Mouse (Mus musculus) heart, postnatal 14 days (tissue): ENCODE data around the gene Gm42715. TPM values are rescaled to one million over a fixed set of nuclear protein-coding genes. Genes with fewer than 3 reads are reported as not detected.
"Not testable (repeated sequence)": the region's sequence is repeated elsewhere in the genome, so short reads cannot be mapped to it uniquely, and the experiment has no call there.

ENCODE experiments used
- DNase-seq, 2 experiments: peaks; one replicate each; pipeline ENCODE4 v3.0.0; 2021 to 2022
- intact Hi-C: fragments of 180-260 bp; cut with DNase I; formaldehyde crosslinking; loops from one replicate; pipeline ENCODE4 v1.15.1; 2025
- total RNA-seq, 2 experiments: library from RNA; stranded (reverse); gene quantifications; 2 replicates each; pipeline ENCODE4 v1.2.3; 2021

Gene Gm42715
- total RNA-seq, 2 experiments from 2014 or later = 13.5 to 13.9 TPM

GRCm38 (mm10) chr7:127489982-127490381 is 29.4 kb upstream of the Gm42715 start:
- no peak for DNase-seq
- intact Hi-C loops = no loop called here

DNA sequence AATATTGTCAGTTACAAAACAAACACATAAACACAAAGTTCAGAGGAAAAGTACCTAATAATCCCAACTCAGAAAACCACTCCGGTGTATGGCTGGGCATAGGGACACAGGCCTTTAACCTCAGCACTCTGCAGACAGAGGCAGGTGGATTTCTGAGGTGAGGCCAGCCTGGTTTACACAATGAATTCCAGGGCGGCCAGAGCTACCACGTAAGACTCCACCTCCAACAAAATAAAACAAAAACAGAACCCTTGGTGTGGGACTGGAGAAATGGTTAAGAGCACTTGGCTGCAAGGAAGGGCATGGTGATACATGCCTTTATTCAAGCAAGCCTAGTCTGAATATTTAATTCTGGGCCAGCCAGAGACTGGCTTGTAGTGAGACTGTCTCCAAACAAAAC is 27.5 kb upstream of the Gm42715 start:
- DNase-seq = no peak
- intact Hi-C loops = no loop called here

- no peak for DNase-seq
- intact Hi-C loops = no loop called here
Measured at GRCm38 (mm10) chr7:127494648-127495047, 24.7 kb upstream of the Gm42715 start.

DNA sequence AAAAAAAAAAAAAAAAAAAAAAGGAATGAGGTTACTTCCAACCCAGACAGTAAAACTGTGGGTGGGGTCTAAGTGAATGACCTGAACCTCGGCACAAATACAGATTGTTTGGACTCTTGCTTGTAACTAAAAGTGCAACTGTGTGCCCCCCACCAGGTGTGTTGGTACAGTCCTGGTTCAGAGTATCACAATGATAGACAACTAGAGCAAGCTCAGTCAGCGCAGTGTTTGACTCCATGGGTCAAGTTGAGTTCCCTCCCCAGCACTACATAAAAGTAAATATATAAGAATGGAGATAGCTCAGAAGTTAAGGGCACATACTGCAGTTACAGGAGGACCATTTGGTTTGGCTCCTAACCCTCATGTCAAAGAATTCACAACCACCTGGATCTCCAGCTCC is 22.0 kb upstream of the Gm42715 start:
- no peak for DNase-seq
- intact Hi-C loops = no loop called here

GRCm38 (mm10) chr7:127498407-127498806 is 21.0 kb upstream of the Gm42715 start:
- intact Hi-C loops = loop anchor here (2.0 kb wide), 1 partner anchor 136 kb away; no protein-coding TSS in a partner anchor
- DNase-seq = peak; percentile 36 to 58

DNA sequence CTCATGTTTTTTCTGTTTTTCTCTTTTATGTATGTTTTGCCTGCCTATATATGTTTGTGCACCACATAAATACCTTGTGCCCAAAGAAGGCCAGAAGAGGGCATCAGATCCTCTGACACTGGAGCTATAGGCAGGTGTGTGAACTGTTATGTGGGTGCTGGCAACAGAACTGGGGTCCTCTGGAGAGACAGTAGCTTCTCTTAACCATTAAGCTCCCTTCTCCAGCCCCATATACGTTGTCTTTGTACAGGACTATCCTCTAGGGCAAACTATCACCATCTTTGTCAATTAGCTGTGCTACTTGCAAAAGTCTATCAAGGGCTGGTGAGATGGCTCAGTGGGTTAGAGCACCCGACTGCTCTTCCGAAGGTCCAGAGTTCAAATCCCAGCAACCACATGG is 11.1 kb upstream of the Gm42715 start:
- DNase-seq = no peak
- intact Hi-C loops = no loop called here

GRCm38 (mm10) chr7:127509830-127510229 is 9.6 kb upstream of the Gm42715 start:
- DNase-seq, intact Hi-C loops: not testable (repeated sequence)

- DNase-seq = no peak
- intact Hi-C loops = no loop called here
Measured at GRCm38 (mm10) chr7:127511241-127511640, 8.1 kb upstream of the Gm42715 start.

DNA sequence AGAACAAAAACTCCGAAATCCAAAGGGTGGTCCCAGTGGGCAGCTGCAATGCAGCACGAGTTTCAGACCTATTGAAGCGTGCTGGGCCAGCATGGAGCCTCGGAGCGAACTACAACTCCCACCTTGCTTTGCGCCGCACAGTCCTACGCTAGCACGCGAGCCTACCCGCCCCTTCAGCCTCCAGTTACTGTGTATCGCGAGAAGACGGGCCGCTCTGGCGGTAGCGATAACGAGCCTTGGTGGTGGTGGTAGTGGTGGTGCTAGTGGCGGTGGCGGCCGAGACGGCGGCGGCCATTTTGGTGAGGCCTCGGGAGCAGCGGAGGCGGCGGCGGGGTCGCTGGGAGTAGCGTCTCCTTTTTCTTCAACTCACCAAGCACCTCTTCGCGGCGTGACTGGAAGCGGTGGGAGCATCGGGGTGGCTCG is 7.6 kb upstream of the Gm42715 start, which contains the start of gene Srcap:
Gene Srcap (plus strand): TSS at position 176 of the 423 bp plus-strand sequence.
- intact Hi-C loops = no loop called here

GRCm38 (mm10) chr7:127512231-127513015 is 7.0 kb upstream of the Gm42715 start:
- DNase-seq = peak; percentile 94
- intact Hi-C loops = no loop called here

More for the DNA sequence above, 7.6 kb upstream of the Gm42715 start, which contains the start of gene Srcap:
- DNase-seq = peak; percentile 93 to 96

- intact Hi-C loops = no loop called here
- peak; percentile 23 to 29 for DNase-seq
Measured at GRCm38 (mm10) chr7:127513016-127513390, 6.4 kb upstream of the Gm42715 start.

- intact Hi-C loops = no loop called here
- DNase-seq = no peak
Measured at GRCm38 (mm10) chr7:127513781-127514180, 5.6 kb upstream of the Gm42715 start.

DNA sequence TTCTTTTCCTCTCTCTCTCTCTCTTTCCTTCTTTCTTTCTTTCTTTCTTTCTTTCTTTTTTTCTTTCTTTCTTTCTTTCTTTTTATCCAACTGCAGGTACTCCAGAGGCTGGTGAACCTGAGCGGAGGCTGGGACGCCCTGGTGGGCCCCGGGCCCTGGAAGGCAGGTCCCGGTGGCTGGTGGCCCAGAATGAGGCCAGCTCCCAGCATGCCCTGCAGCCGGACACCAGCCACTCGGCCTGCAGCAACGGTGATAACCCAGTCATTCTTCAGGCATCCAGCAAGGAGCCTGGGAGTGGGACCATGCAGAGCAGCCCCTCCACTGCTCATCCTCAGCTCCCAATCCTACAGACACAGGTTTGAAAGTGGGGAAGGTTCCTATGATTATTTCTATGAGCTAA is 3.5 kb upstream of the Gm42715 start:
- peak; percentile 37 to 39 for DNase-seq
- intact Hi-C loops = no loop called here

GRCm38 (mm10) chr7:127516344-127516743 is 3.0 kb upstream of the Gm42715 start:
- no peak for DNase-seq
- intact Hi-C loops = no loop called here

DNA sequence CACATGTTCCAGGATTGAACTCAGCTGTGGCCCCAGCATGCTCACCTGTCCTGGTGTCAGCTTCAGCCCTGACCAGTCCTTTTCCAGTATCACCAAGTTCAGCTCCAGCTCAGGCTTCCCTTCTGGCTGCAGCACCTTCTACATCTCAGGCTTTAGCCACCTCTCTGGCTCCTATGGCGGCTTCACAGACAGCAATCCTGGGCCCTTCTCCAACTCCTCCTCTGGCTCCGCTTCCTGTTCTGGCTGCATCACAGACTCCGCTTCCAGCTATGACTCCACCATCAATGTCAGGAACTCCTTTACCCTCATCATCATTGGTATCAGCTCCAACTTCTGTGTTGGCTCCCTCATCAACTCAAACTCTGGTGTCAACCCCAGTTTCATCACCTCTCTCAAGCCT is 22.3 kb downstream of the Gm42715 start:
- DNase-seq = peak; percentile 32 to 47
- intact Hi-C loops = no loop called here

GRCm38 (mm10) chr7:127549116-127549835 is 29.9 kb downstream of the Gm42715 start:
- peak; percentile 66 to 82 for DNase-seq
- intact Hi-C loops = no loop called here

- intact Hi-C loops = no loop called here
- DNase-seq = no peak
Measured at GRCm38 (mm10) chr7:127551558-127551957, 32.2 kb downstream of the Gm42715 start.

GRCm38 (mm10) chr7:127560580-127560979 is 41.2 kb downstream of the Gm42715 start:
- DNase-seq = no peak
- intact Hi-C loops = no loop called here

DNA sequence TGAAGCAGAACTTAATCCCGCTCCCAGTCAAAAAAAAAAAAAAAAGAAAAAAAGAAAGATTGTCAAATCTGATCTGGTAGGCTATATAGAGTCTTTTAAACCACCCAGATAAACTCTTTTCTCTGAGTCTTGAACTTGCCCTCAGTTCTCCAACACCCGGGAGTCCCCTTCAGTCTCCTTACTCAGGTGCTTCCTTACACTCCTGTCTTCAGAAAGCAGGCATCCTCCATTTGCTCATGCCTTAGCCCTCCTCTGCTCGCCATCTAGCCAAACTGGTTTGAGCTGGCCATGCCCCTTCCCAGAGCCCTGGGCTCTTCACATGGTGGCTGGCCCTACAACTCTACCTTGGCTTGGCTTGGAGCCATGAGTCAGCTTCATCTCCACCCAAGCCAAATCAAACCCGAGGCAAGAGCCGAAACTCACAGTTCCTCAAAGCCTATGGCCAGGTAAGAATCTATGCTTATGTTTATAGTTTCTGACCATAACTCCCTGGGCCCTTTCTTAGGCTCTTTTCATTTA is 42.0 kb downstream of the Gm42715 start, which contains the start of gene Tmem265:
Gene Tmem265 (plus strand): TSS at position 51 of the 519 bp plus-strand sequence.
- intact Hi-C loops = no loop called here
- DNase-seq = no peak

- intact Hi-C loops = no loop called here
- DNase-seq = peak; percentile 26 to 63
Measured at GRCm38 (mm10) chr7:127564381-127565150, 45.2 kb downstream of the Gm42715 start.
